Mouse (Mus musculus) kidney, adult 9 months (tissue): ENCODE results near the gene Icosl.
"Not testable (repeated sequence)": the region's sequence is repeated elsewhere in the genome, so short reads cannot be mapped to it uniquely, and the experiment has no call there.

Experiments used
- DNase-seq: peaks from one replicate; pipeline ENCODE4 v3.0.0; 2022

Gene Icosl

DNA sequence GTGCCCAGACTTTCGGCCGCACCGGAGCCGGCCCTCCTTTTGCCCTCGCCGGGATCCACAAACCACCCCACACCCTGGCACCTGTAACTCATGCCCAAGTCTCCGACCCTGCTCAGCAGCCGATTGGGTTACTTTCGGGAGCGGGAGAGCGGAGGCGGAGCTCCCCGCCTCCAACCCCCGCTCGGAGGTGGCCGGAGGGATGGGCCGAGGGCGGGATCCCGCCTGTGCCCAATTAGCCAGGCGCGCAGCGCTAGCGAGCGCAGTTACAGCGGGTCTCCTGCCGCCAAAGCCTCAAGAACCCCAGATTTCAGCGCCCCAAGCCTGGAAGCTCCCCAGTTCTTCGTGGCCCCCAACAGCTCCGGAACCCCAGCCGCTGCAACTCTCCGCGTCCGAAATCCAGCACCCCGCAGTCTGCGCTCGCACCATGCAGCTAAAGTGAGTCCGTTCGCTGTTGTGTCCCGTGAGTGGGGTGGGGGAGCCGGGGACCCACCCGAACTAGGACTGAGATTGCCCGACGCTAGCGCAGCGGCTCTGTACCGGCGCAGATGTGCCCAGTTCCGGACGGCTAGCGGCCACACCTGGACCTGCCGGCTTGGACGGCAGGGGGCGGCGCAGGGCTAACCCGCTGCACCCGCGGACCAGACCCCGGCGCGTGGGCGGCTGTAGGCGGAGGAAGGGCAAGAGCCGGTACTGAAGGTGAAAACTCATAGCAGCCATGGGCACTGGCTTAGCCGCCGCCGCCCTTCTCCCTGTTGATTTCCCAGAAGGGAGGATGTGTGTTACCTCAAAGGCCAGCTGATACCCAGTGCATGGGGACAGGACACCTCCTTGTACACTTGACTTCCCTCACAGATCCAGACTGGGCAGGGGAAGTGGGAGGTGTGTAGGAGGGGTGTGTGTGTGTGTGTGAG, at the start of gene Icosl:
Gene Icosl, plus strand, starts transcription at position 202 of the 911 bp plus-strand sequence.
- DNase-seq, result peak; percentile 83

DNA sequence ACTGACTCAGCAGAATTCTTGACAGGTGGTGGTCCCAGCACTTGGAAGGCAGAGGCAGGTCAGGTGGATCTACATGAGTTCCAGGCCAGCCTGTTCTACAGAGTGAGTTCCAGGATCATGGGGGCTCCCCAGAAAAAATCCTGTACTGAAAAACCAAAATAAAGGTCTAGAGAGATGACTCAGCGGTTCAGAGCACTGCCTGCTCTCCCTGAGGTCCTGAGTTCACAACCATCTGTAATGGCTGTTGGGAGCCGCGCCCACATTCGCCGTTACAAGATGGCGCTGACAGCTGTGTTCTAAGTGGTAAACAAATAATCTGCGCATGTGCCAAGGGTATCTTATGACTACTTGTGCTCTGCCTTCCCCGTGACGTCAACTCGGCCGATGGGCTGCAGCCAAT, 49.1 kb upstream of the Icosl start:
- not testable (repeated sequence) for DNase-seq

DNA sequence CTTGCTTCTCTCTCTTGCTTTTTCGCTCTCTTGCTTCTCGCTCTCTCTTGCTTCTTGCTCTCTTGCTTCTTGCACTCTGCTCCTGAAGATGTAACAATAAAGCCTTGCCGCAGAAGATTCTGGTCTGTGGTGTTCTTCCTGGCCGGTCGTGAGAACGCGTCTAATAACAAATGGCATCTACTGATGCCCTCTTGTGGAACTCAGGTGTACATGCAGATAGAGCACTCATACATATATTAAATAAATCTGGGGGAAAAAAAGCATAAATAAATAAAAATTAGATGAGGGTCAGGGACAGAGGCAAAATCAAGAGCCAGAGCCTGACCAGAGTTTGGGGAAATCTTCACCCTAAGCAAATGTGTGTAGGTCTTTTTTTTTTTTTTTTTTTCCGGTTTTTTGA, 43.6 kb upstream of the Icosl start:
- DNase-seq, result not testable (repeated sequence)

DNA sequence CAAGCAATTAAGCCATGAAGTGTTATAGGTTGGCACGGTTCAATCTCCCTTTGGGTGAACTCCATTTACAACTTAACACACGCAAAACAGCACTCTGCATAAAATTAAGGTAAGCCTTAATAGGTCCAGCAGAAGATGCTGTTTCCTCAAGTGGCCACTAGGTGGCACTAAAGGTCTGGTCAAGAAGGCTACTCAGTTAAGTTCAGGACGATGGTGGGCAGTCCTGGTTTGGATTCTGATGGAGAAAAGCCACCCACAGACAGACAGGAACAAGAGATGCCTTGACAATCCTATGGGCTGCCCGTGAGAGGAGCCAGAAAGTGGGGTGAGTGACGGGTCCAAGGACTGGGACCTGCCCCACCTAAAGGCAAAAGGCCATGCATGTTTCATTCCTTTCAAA, 41.0 kb upstream of the Icosl start:
- DNase-seq, result peak; percentile 75

DNA sequence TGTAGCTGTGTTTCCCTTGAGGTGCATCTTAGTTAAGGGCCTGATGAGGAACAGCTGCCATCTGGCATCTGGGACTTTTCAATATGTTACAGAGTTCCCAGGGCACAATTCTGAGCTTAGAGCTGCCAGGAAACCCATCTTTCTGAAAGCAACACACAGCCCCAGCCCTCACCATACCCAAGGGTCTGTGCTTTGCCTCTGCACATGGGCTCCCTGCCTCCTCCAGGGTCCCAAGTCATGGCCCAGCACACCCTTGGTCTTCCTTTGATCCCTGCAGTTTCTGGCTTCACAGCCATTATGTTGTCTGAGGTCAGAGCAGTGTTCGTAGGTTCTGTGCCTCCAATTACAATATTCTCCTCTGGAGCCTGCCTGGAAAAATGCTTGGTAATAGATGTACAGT, 40.0 kb upstream of the Icosl start:
- DNase-seq, result no peak

DNA sequence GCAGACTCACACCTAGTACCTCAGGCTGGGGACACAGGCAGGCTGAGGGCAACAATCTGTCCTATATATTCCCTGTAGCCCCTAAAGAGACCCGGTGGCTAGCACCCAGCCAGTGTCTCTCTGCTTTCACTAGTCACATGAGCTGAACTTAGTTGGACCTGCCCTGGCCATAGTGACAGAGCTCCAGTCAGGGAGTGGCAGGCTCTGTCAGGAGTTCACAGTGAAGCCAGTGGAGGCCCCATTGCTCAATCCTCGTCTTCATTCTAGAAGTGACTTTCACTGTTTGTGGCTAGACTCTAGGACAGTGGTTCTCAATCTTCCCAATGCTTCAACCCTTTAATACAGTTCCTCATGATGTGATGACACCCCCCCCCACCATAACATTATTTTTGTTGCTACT, 37.1 kb upstream of the Icosl start:
- no peak for DNase-seq

DNA sequence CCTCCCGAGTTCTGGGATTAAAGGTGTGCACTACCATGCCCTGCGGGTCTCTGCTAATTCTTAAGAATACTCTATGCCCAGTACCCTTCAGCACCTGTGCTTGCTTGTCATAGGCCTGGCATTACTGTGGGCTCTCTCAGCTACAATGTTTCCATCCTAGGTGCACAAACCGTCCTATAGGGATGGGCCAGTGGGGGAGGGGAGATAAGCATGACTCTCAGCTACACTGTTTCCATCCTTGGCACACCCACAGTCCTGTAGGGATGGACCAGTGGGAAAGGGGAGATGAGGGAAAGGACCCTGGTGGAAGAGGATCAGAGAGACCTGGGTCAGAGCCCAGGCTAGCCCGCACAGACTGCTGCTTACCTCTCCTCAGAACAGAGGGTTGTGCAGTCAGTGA, 32.0 kb upstream of the Icosl start:
- no peak for DNase-seq

DNA sequence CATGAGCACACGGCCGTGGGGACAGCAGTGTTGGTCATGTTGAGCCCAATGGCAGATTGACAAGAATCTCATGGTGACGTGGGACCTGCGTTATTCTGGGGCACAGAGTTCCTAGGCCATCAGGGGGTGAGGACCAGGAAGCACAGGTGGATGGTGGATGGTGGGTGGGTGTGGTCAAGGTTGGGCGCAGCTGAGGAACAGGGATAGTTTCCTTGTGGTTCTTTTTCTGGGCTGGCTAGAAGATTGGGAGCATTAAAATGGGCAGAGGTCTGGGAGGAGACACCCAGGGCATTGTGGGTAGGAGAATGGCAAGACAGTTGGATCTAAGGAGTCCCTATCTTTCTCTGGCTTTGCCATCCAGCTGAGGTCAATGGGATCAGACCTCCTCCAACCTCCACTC, 27.5 kb upstream of the Icosl start, which contains the start of gene Dnmt3l:
Gene Dnmt3l, plus strand, starts transcription at position 301 of the 400 bp plus-strand sequence.
- no peak for DNase-seq

DNA sequence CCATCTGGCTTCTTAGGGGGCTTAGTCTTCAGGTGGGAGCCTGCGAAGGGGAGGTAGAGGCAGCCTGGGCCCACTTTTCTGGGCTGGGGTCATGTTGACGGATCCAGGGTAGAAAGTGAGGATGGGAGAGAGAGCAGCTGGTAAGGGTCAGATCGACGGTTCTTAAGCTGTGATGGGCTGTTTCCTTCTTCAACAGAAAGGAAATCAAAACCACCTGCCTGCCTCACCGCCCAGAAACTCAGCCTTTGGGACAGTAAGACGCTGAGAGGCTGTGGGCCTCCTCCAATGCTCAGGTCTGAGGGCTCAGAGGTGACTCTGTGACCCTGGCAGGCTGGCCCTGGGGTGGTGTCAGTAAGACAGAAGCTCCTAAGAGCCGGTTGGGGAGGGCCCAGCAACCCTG, 27.0 kb upstream of the Icosl start:
- no peak for DNase-seq

DNA sequence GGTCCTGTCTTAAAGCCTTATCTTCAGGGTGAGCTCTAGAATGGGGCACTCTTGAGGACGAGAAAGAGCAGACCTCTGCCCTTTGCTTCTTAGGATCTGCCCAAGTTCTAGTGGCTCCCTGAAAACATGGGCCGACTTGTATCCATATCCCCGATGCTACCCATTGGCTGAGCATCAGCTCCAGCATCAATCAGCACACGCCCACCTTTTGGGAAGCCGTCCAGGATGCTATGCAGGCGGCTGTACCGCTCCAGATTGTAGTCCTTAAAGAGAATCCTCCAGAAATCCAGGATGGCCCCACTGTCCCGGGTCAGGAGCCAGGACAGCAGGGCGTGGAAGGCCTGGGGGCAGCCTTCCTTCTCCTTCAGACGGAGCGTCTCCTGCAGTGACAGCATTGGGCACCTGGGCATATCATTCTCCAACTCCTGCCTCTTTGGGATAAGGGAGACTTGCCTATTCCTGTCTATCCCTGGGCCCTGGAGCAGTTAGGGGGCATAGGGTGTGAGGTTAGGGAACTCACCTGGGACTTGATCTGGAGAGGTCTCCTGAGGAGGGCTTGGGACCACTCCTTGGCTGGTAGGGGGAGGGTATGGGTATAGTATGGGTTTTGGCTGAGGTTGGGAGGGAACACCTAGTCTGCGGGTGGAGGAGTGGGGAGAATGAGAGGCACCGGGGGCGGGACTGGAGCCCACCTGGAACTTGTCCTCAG, 26.3 kb upstream of the Icosl start:
- no peak for DNase-seq

DNA sequence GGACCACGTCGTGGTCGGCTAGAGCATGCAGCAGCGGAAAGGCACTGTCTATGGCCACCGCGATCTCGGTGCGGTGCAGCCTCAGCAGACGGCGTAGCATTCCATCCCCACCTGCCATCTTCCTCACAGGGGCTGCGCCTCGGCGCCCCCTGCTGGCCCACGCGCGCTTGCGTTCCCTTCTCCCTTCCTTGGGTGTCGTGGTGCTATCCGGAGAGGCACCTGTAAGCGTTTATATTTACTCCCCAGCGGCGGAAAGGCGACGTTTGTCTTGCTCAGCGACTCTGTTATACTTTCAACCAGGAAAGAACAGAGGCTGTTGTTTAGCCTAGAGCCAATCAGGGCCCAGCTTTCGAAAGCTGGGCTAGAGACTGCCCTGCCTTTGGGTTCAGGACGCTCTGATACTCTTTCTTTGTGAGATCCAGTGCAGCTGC, 25.7 kb upstream of the Icosl start, which contains the start of gene Aire:
Gene Aire, minus strand, starts transcription at position 205 of the 431 bp plus-strand sequence.
- DNase-seq, result peak; percentile 66

DNA sequence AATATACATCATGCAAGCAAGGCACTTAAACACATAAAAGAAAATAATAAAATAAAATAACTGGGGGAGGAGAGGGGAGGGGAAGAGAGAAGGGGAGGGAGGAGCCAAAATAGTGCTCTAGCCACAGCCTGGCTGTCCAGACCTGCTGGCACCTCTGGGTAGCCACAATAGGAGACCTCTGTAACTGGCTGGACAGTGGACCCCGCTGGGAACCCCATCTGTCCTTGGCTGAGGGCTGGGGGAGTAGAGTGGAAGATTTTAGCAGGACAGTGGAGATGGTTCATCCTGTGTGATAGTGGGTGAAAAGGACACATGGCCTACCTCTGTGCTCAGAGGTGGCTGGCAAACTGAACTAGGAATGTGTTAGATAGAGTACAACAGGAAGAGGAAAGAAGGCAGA, 24.6 kb upstream of the Icosl start:
- DNase-seq, result no peak

DNA sequence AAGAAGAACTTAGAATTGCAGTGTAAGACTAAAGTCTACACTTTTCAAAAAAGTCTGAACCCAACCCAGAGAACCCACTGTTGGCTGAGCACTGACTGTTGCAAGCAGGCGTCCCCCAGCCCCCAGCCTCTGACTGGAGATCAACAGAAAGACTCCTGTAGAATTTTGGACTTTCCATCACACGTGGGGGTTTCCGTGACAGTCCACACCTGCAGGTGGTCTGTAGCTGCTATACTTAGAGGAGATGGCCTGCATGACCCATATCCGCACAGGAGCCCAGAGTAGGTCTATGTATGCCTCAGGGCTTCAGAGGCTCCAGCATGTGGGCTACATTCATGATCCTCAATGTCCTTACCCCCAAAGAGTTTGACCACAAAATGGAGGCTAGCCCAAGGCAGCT, 22.7 kb upstream of the Icosl start:
- no peak for DNase-seq

DNA sequence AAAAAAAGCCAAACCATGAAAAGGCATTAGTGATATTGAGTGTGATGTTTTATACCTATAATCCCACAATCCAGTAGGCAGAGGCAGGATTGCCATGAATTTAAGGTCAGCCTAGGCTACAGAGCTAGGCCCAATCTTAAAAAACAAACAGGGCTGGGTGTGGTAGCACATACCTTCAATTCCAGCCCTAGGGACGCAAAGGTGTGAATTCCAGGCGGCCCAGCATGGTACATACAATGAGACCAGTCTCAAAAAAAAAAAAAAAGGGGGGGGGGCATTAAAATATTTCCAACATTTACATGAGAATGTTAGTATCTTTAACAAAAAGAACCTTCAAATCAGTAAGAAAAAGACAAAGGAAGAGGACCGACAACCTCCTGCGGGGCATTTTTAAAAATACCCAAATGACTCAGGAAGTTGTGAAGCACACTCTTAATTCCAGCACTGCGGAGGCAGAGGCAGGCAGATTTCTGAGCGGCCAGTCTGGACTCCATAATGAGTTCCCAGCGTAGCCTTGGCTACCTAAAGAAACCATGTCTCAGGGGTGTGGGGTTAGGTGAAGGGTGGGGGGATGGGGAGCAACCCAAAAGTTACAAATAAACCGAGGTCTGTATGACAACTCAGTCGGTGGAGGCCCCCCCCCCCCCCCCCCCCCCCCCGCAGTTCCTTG, 20.9 kb upstream of the Icosl start:
- no peak for DNase-seq

DNA sequence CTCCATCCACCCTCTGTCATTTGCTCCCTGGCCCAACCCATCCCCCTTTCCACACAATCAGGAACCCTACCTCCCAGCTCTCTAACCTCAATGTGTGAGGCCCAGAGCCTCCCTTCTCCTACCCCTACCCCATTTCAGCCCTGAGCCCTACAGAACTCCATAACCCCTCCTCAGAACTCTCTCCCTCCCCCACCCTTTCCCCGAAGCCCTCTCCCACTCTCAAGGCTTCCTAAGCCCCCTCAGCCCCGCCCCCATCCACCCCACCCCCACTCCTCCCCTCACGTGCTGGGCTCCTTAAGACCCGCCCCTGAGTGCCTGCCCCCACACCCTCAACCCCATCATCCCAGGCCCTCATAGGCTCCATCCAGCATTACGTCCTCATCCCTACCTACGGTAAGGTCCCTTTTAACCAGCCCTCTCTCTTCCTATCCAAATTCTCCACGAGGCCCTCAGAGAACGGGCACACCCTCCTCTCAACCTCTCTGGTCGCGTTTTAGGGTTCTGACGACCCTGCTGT, 19.5 kb upstream of the Icosl start:
- no peak for DNase-seq

DNA sequence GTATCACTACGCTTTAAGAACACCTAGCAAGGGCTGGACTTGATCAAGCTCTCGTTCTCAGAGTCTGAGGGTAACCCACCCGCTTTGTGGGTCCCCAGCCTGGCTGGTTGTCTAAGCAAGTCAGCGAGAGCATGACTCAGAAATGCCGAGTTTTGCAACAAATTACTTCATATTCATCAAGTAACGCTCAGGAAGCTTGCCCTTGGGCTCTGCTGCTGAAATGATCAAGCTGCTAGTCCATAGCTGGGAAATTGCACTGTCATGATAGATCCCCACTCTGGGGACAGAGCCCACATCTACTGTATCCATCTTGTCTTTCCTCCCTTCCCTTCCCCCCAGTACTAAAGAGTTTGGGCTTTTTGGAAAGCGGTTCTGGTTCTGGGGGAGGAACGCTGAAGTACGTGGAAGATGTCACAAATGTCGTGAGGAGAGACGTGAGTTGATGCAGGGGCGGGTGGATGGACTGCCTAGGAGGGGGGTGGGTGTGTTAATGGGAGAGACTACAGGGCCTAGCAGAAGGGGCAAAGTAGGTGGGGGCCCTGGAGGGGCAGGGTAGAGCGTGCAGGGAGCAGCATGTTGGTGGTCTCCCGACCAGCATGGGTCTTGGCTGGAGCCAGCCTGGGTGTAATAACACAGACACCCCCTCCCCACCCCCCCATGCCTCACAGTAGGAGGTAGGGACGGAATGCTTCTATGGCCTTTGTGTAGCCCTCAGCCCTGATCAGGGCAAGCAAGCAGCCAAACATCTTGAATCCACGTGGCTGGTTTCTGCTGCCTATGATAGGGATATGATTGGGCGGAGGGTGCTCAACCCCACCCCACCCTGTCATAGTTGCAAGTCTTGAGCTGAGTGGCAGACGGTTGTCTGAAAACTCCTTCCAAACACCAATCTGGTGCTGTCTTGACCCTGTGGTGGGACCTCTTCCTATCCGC, 14.2 kb upstream of the Icosl start:
- DNase-seq, result peak; percentile 32

DNA sequence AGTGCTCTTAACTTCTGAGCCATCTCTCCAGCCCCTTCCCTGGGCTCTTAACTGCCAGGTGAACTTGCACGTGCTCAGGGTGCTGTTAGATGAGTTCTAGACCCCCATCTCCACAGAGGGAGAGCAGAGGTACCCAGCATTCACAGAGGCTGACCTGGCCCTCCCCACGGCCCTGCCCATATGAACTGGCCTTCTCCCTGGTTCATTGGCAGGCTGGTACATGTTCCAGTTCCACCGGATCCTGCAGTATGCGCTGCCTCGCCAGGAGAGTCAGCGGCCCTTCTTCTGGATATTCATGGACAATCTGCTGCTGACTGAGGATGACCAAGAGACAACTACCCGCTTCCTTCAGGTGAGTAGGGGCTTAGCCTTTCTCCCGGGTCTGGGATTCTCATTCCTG, 12.0 kb upstream of the Icosl start:
- no peak for DNase-seq

DNA sequence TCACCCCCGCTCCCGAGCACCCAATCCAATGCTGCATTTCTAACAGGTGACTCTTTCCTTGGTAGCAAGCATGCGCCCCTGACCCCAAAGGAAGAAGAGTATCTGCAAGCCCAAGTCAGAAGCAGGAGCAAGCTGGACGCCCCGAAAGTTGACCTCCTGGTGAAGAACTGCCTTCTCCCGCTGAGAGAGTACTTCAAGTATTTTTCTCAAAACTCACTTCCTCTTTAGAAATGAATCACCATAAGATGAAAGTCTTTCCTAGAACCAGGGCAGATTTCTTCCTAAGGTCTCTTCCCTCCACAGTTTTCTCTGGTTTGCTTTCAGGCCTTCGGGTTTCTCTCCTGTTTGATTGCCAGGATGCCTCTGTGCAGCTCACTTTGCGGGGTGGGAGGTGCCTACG, 6.0 kb upstream of the Icosl start:
- no peak for DNase-seq

DNA sequence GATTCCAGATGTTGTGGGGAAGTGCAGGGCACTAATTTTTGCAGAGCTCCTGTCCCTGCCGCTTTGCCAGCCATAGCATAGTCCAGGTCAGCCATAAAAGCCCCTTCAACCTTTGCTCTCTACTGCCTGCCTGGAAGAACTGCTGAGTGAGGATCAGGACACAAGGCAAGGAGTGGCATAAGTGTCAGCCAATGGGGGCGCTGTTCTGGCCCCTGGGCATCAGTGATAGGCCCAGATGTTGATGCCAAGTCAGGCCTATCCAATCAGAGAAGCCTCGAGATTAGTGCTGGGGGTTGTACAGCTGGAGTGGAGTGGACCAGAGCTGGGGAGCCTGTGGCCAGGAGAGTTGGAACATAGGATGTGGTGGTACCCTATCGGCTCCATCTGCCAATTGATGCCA, 1.9 kb upstream of the Icosl start:
- peak; percentile 53 for DNase-seq

DNA sequence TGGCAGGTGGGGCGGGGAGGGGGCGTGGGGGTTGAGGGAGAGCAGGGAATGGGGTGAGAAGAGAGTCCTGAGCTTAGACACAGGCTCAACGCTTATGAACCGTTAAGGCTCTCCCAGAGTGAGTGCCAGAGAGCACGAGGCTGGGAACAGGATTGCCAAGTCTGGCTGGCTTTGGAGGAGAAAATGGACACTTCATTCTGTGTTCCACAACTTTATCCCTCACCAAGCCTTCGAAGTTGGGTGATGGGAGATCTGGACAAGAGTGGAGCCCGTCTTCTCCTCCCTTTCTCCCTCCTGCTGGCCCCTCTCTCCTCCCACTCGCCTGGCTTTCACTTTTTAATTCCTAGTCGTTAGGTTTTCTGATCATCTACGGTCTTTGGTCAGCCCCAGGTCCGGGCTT, 561 bp upstream of the Icosl start:
- DNase-seq, result peak; percentile 22

DNA sequence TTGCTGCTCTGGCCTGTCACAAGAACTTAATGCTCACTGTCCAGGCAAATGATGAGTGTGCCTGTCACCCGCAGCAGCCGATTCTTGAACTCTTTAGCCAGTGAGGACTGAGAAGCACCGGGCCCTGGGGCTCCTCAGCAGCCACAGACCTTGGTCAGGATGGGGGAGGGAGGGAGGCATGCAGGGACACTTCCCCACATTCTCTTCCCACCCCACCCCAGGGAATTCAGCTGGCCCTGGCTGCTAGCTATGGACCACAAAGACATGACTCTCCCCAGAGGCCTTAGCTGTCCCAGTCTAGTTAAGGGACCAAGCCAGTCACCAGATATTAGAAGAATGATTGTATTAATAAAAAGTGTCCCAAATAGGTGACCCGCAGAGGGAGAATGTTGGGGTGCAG, 5.0 kb downstream of the Icosl start:
- DNase-seq, result no peak

DNA sequence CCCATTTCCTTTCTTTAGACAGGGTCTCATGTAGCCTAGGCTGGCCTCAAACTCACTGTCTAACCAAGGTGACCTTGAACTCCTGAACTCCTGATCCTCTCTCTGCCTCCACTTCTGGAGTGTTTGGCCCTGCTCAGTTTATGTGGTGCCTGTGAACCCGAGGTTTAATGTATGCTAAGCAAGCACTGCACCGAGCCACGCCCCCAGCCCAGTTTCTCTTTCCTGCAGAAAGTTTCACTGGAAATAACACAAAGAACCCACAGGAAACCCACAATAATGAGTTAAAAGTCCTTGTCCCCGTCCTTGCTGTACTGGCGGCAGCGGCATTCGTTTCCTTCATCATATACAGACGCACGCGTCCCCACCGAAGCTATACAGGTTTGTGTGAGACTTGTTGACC, 5.9 kb downstream of the Icosl start:
- DNase-seq, result no peak
